ENCODE assay signal across 15 mouse cellular contexts in genomic region chr6:37290691-37291090, GRCm38 (mm10).
"Had no signal": no experiment of that assay in that cellular context is flagged by ENCODE, and none has a peak within 500 bp of the region (broad histone marks: within the 10 kb centered on the region; RNA-seq: fewer than 3 reads in every experiment).

No protein-coding gene starts in this region.

- H3K9me3 ChIP-seq: neural tube, embryonic 13.5 days; neural tube, embryonic 15.5 days; stomach, embryonic 15.5 days had no signal

- H3K4me3 ChIP-seq: neural tube, embryonic 13.5 days; neural tube, embryonic 15.5 days; stomach, embryonic 15.5 days had no signal

- H3K27me3 ChIP-seq: neural tube, embryonic 13.5 days; neural tube, embryonic 15.5 days; stomach, embryonic 15.5 days had no signal

- DNase-seq: retina, postnatal 1 day; right cerebral cortex, adult 18-20 months; right cerebral cortex, postnatal 14 days; right cerebral cortex, postnatal 25 days; right cerebral cortex, postnatal 4 days; spleen, adult 18-20 months; thymus, adult 18-20 months; thymus, adult 2 months; thymus, postnatal 14 days; thymus, postnatal 25 days; thymus, postnatal 36 days; thymus, postnatal 4 days had no signal

- H3K36me3 ChIP-seq: neural tube, embryonic 13.5 days; stomach, embryonic 15.5 days had no signal

- H3K9ac ChIP-seq: neural tube, embryonic 13.5 days; neural tube, embryonic 15.5 days; stomach, embryonic 15.5 days had no signal

- H3K27ac ChIP-seq: neural tube, embryonic 13.5 days; neural tube, embryonic 15.5 days had no signal

- H3K4me2 ChIP-seq: neural tube, embryonic 13.5 days; neural tube, embryonic 15.5 days; stomach, embryonic 15.5 days had no signal

- H3K4me1 ChIP-seq: stomach, embryonic 15.5 days had no signal
